Mouse (Mus musculus) forebrain, postnatal 0 days (tissue): ENCODE measurements around the gene Slc5a5. TPM values are rescaled to one million over a fixed set of nuclear protein-coding genes. Genes with fewer than 3 reads are reported as not detected.
"Not testable (repeated sequence)": the region's sequence is repeated elsewhere in the genome, so short reads cannot be mapped to it uniquely, and the experiment has no call there.

Experiments used
- ATAC-seq: fragments of 200-750 bp; cut with Nextera tagmentation; 2 replicates; pipeline ENCODE4 v1.8.0; 2017; ENCODE audit warnings: mild to moderate bottlenecking, moderate library complexity
- DNase-seq: peaks from one replicate; pipeline ENCODE4 v3.0.0-alpha.2; 2015
- H3K27ac ChIP-seq: fragments of 300-500 bp; sonication (generic); 2 replicates; pipeline ENCODE4 v1.5.1; 2014; ENCODE audit warnings: low read depth, mild to moderate bottlenecking, antibody characterized with exemption, low read length, moderate library complexity, mixed read lengths
- H3K27me3 ChIP-seq: fragments of 300-500 bp; sonication (generic); 2 replicates; pipeline ENCODE4 v1.6.1; 2014; ENCODE audit warnings: mild to moderate bottlenecking, low read length, mixed read lengths; ENCODE audit not compliant: insufficient read depth
- H3K36me3 ChIP-seq: fragments of 300-500 bp; sonication (generic); 2 replicates; pipeline ENCODE4 v1.6.1; 2014; ENCODE audit warnings: mild to moderate bottlenecking, moderate library complexity; ENCODE audit not compliant: insufficient read depth
- H3K4me1 ChIP-seq: fragments of 300-500 bp; sonication (generic); 2 replicates; pipeline ENCODE4 v1.6.1; 2014; ENCODE audit warnings: antibody characterized with exemption; ENCODE audit not compliant: insufficient read depth
- H3K4me2 ChIP-seq: fragments of 300-500 bp; sonication (generic); 2 replicates; pipeline ENCODE4 v1.6.1; 2014; ENCODE audit warnings: low read depth, mild to moderate bottlenecking, moderate library complexity
- H3K4me3 ChIP-seq: fragments of 300-500 bp; sonication (generic); 2 replicates; pipeline ENCODE4 v1.5.1; 2014; ENCODE audit warnings: low read depth, low read length, mixed read lengths
- H3K9ac ChIP-seq: fragments of 300-500 bp; sonication (generic); 2 replicates; pipeline ENCODE4 v1.6.1; 2014; ENCODE audit warnings: mild to moderate bottlenecking
- H3K9me3 ChIP-seq: fragments of 300-500 bp; sonication (generic); 2 replicates; pipeline ENCODE4 v1.6.1; 2016; ENCODE audit warnings: low read length
- CTCF ChIP-seq: sonication (generic); IDR thresholded peaks from 2 replicates; pipeline ENCODE4 v1.5.1; 2016; ENCODE audit warnings: antibody characterized with exemption, control low read depth, low read depth
- WGBS: fragments of 180-500 bp; shearing (Covaris S2); extraction: QIAGEN DNeasy Blood & Tissue Kit; methylation state at CpG from one replicate; pipeline ENCODE4 v1.1.7; 2014; 5-methylcytosine and 5-hydroxymethylcytosine counted together
- polyA plus RNA-seq: library from polyadenylated mRNA; unstranded; fragments of >200 nt; fragmentation: Nextera tagmentation; extraction: Ambion mirVana; gene quantifications from 2 replicates; pipeline ENCODE4 v1.2.1, GENCODE M21; 2015
- total RNA-seq: library from RNA; depleted of rRNA; stranded (reverse); fragments of >200 nt; gene quantifications from 2 replicates; pipeline ENCODE4 v1.2.3, GENCODE M21; 2014

The Slc5a5 gene
- total and polyA plus RNA-seq, 2 experiments from 2014 or later: 2.2 to 3.6 TPM

DNA sequence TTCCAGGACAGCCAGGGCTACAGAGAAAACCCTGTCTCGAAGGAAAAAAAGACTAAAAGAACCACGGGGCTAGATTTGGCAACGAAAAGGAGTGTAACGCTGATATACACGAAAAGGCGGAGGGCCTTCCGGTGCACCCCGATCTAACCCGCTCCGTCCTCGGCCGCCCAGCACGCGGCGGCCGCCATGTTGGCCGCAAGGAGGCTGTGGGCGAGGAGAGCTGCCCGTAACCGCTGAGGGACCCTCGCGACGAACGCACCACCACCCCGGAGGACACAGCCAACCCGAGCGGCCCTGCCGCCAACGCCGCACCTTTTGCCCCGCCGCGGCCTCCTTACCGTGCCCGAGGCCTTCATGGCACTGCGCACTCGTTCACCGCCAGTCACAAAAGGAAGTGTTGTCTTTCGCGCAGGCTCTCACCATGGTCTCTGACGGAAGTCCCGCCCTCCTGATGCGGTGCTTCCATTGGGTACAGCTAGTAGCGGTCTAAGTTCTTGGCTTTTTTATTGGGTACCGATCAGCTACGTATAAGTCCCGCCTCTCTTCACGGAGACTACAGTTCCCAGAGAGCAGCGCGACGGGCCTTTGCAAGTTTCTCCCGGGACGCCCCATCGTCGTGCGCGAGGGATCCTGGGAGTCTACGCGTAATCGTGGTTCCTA is 4.6 kb upstream of the Slc5a5 start, which contains the start of gene Rpl18a:
TSS of gene Rpl18a (minus strand) at position 392 of the 660 bp plus-strand sequence.
- peak; percentile 98 for ATAC-seq
- H3K36me3 ChIP-seq: peaks cover 24% of the 10 kb centered on the region

DNA sequence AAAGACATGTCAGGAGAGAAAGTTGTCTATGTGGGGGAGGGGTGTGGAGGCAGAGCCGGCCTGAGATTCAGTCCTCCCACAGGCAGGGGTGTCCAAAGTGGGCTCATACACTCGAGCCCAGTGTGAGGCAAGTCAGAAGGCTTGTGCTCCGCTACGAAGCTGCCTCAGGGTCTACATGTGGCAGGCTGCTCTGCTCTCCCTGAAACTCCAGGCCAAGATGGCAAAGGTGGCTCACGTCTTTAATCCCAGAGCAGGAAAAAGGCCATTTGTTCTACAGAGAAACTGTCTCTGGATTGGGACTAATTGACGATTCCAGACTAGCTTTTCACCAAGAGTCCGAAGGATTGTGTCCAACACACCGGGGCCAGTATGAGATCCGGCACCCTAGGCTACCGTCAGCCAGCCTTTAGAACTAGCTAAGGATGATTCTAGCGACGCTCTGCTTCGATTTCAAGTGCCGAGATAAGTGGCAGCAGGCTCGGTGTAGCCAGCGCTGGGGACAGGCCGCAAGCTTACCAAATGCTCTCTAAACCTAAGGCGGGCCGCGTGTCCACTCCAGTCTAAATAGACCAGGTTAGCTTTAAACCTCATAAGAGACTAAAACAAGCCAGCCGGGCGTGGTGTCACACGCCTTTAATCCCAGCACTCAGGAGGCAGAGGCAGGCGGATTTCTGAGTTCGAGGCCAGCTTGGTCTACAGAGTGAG is 3.9 kb upstream of the Slc5a5 start:
- peak overlapping the region; percentile 89 for H3K4me3 ChIP-seq
- no peaks in the 10 kb centered on the region for H3K9me3 ChIP-seq
- H3K4me1 ChIP-seq: peaks cover 4% of the 10 kb centered on the region; the same call in 1 of the 2 replicates
- TF ChIP-seq CTCF: no peak
- WGBS: 5% methylated on average over 25 of the region's 25 CpGs
- peak overlapping the region; percentile 80; the same call in 1 of the 2 replicates for H3K27ac ChIP-seq
- H3K36me3 ChIP-seq: peaks cover 27% of the 10 kb centered on the region
- H3K27me3 ChIP-seq: peaks cover 17% of the 10 kb centered on the region
- peak; percentile 33 for DNase-seq
- ATAC-seq: no peak
- peak overlapping the region; percentile 96 for H3K9ac ChIP-seq
- H3K4me2 ChIP-seq: peak overlapping the region; percentile 90

More for the DNA sequence above, 4.6 kb upstream of the Slc5a5 start, which contains the start of gene Rpl18a:
- peaks cover 4% of the 10 kb centered on the region; the same call in 1 of the 2 replicates for H3K4me1 ChIP-seq
- H3K9me3 ChIP-seq: no peaks in the 10 kb centered on the region
- peak within 1 kb of the TSS; percentile 90 for H3K4me2 ChIP-seq
- peak within 1 kb of the TSS; percentile 80 for H3K27ac ChIP-seq
- H3K27me3 ChIP-seq: peaks cover 10% of the 10 kb centered on the region
- WGBS: 2% methylated on average over 59 of the region's 60 CpGs
- peak within 1 kb of the TSS; percentile 96 for H3K9ac ChIP-seq
- peak within 1 kb of the TSS; percentile 89 for H3K4me3 ChIP-seq
- peak; percentile 49 for TF ChIP-seq CTCF
- peak; percentile 98 for DNase-seq

DNA sequence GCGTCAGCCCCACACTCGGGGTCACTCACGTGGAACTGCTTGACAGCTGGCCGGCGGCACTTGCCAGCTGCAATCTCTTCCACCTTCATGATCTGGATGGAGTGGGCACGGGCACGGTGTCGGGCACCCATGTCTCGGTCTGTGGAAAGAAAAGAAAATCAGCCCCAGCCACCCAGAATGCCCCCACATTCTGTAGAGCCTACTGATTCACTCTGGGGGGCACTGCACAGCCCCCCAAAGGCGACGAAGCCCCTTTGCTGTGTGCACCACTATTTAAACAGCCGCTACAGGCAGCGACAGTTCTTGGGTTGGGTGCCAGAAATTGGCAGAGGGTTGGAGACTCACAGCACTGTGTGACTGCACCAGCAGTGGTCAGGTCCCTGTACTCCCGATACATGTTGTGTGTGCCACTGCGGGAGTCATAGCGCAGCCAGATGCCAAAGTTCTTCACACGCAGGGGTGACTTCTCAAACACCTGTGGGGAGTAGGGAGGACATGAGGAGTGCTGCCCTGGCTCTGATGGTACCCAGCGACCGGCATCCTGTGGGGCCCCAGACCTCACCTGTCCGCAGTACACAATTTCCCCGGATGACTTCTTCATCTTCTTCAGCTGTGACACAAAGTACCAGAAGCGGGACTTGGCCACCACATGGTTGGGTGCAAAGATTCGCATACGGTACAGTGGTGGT is 3.2 kb upstream of the Slc5a5 start:
- Histone ChIP-seq H3K4me3 (peak overlapping the region; percentile 89; the same call in 1 of the 2 replicates), H3K4me2 (peak overlapping the region; percentile 90), H3K36me3 (peaks cover 27% of the 10 kb centered on the region), H3K27me3 (peaks cover 23% of the 10 kb centered on the region)
- WGBS: 83% methylated on average over 23 of the region's 24 CpGs
- not testable (repeated sequence) for ATAC-seq, H3K9ac ChIP-seq, DNase-seq, H3K27ac ChIP-seq, H3K9me3 ChIP-seq, H3K4me1 ChIP-seq

DNA sequence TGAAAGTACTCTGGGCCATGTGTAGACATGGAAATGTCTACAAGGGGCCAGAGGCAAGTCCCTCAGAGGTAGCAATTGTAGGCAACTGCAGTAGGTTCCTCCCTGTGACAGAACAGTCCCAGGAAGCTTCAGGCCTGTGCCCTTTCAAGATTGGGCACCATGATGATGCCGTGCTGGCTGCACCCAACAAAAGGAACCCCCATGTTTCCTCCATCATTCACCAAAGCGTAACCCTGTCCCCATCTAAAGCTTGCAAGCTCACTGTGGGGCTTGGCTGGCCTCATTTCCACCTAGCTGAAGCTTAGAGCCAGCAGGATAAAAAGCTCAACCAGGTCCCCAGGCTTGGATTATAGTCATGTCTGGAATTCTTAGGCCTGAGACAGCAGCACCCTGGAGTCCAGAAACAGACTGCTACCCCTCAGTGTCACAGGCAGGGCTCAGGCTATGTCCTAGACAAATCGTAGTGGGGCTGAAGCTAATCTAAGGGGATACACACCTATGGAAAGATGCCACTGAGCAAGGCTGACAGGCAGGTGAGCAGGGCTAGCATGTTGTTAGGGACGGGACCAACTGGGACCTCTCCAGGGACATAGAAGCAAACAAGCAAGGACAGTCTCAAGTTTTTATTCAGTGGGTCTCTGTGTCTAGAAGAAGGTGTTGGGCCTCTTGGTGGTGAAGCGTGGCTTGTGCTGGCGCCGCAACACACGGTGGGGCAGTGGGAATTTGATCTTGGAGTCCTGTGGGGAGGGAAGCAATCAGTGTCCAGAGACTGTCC is 2.4 kb upstream of the Slc5a5 start:
- WGBS: 90% methylated on average over 8 of the region's 8 CpGs
- Histone ChIP-seq H3K27me3 (peaks cover 25% of the 10 kb centered on the region), H3K27ac (no peak overlapping the region), H3K4me1 (peaks cover 4% of the 10 kb centered on the region; the same call in 1 of the 2 replicates), H3K4me3 (no peak overlapping the region), H3K9ac (no peak overlapping the region), H3K4me2 (no peak overlapping the region), H3K9me3 (no peaks in the 10 kb centered on the region), H3K36me3 (peaks cover 27% of the 10 kb centered on the region)
- ATAC-seq (no peak), DNase-seq (no peak)
- TF ChIP-seq CTCF: no peak

DNA sequence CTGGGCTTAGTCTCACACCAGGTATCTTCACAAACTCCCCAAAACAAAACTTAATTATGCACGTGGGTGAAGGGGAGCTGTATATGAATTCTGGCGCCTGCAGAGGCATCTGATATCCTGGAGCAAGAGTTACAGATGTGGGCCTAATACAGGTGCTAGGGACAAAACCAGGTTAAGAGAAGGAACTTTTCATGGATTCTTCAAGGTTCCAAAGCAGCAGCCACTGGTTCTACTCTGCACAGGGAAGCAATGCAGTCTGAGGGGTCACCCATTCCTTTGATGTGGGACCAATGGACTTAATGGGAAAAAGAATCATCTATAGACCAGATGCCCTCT is 1.8 kb upstream of the Slc5a5 start:
- no peak for DNase-seq
- ATAC-seq: no peak
- Histone ChIP-seq H3K36me3 (peaks cover 27% of the 10 kb centered on the region), H3K27me3 (peaks cover 25% of the 10 kb centered on the region), H3K9me3 (no peaks in the 10 kb centered on the region), H3K9ac (no peak overlapping the region), H3K4me2 (no peak overlapping the region), H3K4me1 (peaks cover 4% of the 10 kb centered on the region; the same call in 1 of the 2 replicates), H3K27ac (no peak overlapping the region), H3K4me3 (no peak overlapping the region)
- no peak for TF ChIP-seq CTCF
- WGBS: 65% methylated on average over 2 of the region's 2 CpGs

DNA sequence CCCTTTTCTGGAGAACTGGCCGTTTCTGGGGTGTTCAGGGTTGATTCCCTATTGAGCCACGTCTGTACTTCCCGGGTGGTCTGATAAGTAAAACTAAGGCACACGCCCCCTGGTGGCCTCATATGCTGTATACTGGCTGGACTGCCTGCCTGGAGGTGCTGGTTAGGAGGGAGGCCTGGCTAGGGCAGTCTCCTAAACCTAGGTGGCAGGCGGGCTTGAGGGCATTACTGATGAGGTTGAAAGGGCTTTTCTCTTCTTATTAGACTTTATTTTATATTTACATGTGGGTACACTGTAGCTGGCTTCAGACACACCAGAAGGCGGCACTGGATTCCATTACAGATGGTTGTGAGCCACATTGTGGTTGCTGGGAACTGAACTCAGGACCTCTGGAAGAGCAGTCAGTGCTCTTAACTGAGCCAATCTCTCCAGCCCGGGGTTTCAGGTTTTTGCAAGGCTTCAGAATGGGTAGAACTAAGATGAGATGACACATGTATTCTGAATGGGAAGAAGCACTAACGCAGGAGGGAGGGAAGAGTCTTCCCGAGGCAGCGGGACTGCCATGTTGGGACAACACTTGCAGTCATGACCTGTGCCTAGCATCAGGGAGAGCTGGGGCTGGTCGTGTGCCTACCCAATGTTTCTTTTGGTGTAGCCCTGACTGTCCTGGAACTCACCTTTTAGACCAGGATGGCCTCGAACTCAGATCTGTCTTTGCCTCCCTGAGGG is 1.3 kb upstream of the Slc5a5 start:
- H3K27me3 ChIP-seq: peaks cover 25% of the 10 kb centered on the region

More for the DNA sequence above, 1.3 kb upstream of the Slc5a5 start:
- H3K4me1 ChIP-seq: peaks cover 4% of the 10 kb centered on the region; the same call in 1 of the 2 replicates
- no peaks in the 10 kb centered on the region for H3K9me3 ChIP-seq
- H3K4me2 ChIP-seq: no peak overlapping the region
- 29% methylated on average over 12 of the region's 12 CpGs for WGBS
- peaks cover 27% of the 10 kb centered on the region for H3K36me3 ChIP-seq
- peak; percentile 87 for DNase-seq
- H3K9ac ChIP-seq: no peak overlapping the region
- H3K4me3 ChIP-seq: no peak overlapping the region
- TF ChIP-seq CTCF: peak; percentile 83
- no peak for ATAC-seq
- H3K27ac ChIP-seq: no peak overlapping the region
